Mouse (Mus musculus) liver, embryonic 14.5 days (tissue): ENCODE results near the gene Mybbp1a.
A peak's percentile ranks its signal among the peaks of the same experiment; 100 is the strongest.

Source experiments
- CTCF ChIP-seq: IDR thresholded peaks from 2 replicates; pipeline ENCODE4 v1.5.1; 2016; ENCODE audit warnings: antibody characterized with exemption, low read depth, control low read depth
- EP300 ChIP-seq: IDR thresholded peaks from 2 replicates; pipeline ENCODE4 v1.6.1; 2016; ENCODE audit warnings: antibody characterized with exemption, low read depth

DNA sequence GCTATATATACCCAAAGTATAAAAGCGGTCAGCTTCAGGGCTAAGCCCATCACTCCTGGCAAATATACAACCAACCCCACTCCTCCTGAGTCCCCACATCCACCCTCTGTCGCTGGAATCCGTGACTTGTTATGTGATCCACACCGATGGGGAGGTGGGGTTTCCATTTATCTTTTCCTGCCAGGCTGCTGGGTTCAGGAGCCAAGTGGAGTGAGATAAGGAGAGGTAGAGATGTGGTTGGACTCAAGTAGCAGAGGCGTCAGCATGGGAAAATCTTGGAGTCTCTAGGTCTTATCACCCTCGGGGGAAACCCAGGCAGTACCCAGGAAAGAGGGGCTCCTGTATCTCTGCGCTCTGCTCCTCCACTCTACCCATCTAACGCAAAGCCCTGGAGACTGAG is 26.0 kb upstream of the Mybbp1a start:
- TF ChIP-seq CTCF (no peak), EP300 (peak; percentile 80)
